Mouse (Mus musculus) spleen, adult 2 months (tissue): Measurements from ENCODE around the gene Smarcd2. TPM values are rescaled to one million over a fixed set of nuclear protein-coding genes. Genes with fewer than 3 reads are reported as not detected.
A peak's percentile ranks its signal among the peaks of the same experiment; 100 is the strongest.

Experiments
- DNase-seq, 2 experiments: peaks; one replicate each; pipeline versions ENCODE4 v3.0.0 to v3.0.0-alpha.2; 2012 to 2021; ENCODE audit warnings: low spot score in 2 of 2, low read depth in 1 of 2
- H3K27ac ChIP-seq: fragments of 200-500 bp; 2 replicates; pipeline ENCODE4 v1.5.1; 2012; ENCODE audit warnings: low read length, inconsistent platforms; ENCODE audit not compliant: insufficient read depth
- H3K27me3 ChIP-seq: fragments of 200-500 bp; 2 replicates; pipeline ENCODE4 v1.6.1; 2012; ENCODE audit warnings: mild to moderate bottlenecking, moderate library complexity, low read length, inconsistent platforms; ENCODE audit not compliant: control insufficient read depth, insufficient read depth
- H3K36me3 ChIP-seq: fragments of 200-500 bp; 2 replicates; pipeline ENCODE4 v1.6.1; 2012; ENCODE audit warnings: mild to moderate bottlenecking, low read length, inconsistent platforms; ENCODE audit not compliant: control insufficient read depth, insufficient read depth
- H3K4me1 ChIP-seq: fragments of 200-500 bp; 2 replicates; pipeline ENCODE4 v1.6.1; 2011; ENCODE audit warnings: inconsistent platforms; ENCODE audit not compliant: control insufficient read depth, insufficient read depth, insufficient read length
- H3K4me3 ChIP-seq: fragments of 200-500 bp; 2 replicates; pipeline ENCODE4 v1.5.1; 2011; ENCODE audit warnings: mild to moderate bottlenecking, inconsistent platforms; ENCODE audit not compliant: insufficient read depth, insufficient read length; ENCODE audit errors: extremely low read depth
- CTCF ChIP-seq: fragments of 200-500 bp; IDR thresholded peaks from 2 replicates; pipeline ENCODE4 v1.5.1; 2011; ENCODE audit warnings: mild to moderate bottlenecking, inconsistent platforms; ENCODE audit not compliant: insufficient read depth, insufficient read length, insufficient replicate concordance; ENCODE audit errors: extremely low read depth
- POLR2A ChIP-seq: fragments of 200-500 bp; IDR thresholded peaks from 2 replicates; pipeline ENCODE4 v1.6.1; 2011; ENCODE audit warnings: low read depth, low read length, inconsistent platforms
- WGBS: fragments of 180-500 bp; shearing (Covaris S2); methylation state at CpG from one replicate; pipeline ENCODE4 v1.1.7; 2018; 5-methylcytosine and 5-hydroxymethylcytosine counted together
- polyA plus RNA-seq: library from polyadenylated mRNA; depleted of rRNA; stranded (reverse); fragments of >200 nt; gene quantifications from 2 replicates; pipeline ENCODE4 v1.2.3, GENCODE M21; 2012

Gene Smarcd2
- polyA plus RNA-seq, 1 experiment: 120 TPM

GRCm38 (mm10) chr11:106310123-106310522 lies 37.4 kb upstream of the Smarcd2 start:
- WGBS: 46% methylated on average over 5 of the region's 5 CpGs
- Histone ChIP-seq H3K36me3 (peaks cover 28% of the 10 kb centered on the region), H3K27me3 (no peaks in the 10 kb centered on the region), H3K4me3 (peak overlapping the region; percentile 77), H3K27ac (peak overlapping the region; percentile 95), H3K4me1 (peaks cover 8% of the 10 kb centered on the region; the same call in 1 of the 2 replicates)
- TF ChIP-seq POLR2A: peak; percentile 79
- TF ChIP-seq CTCF: no peak
- peak in 1 of 2 experiments; percentile 84 for DNase-seq

- 32% methylated on average over 11 of the region's 11 CpGs for WGBS
- H3K27me3 ChIP-seq: no peaks in the 10 kb centered on the region
- H3K4me3 ChIP-seq: peak overlapping the region; percentile 28
- H3K27ac ChIP-seq: peak overlapping the region; percentile 96
- peaks cover 26% of the 10 kb centered on the region; the same call in 1 of the 2 replicates for H3K4me1 ChIP-seq
- H3K36me3 ChIP-seq: peaks cover 25% of the 10 kb centered on the region
- peak; percentile 71 to 89 for DNase-seq
- TF ChIP-seq POLR2A: no peak; the same call in 1 of the 2 replicates
- no peak for TF ChIP-seq CTCF
Measured at GRCm38 (mm10) chr11:106308162-106308561, 35.4 kb upstream of the Smarcd2 start.

GRCm38 (mm10) chr11:106307432-106307831 lies 34.7 kb upstream of the Smarcd2 start:
- H3K36me3 ChIP-seq: peaks cover 18% of the 10 kb centered on the region
- peaks cover 30% of the 10 kb centered on the region for H3K4me1 ChIP-seq
- peak overlapping the region; percentile 96 for H3K27ac ChIP-seq
- no peak for DNase-seq
- H3K4me3 ChIP-seq: no peak overlapping the region
- TF ChIP-seq CTCF (no peak), POLR2A (no peak)
- 66% methylated on average over 5 of the region's 5 CpGs for WGBS
- no peaks in the 10 kb centered on the region for H3K27me3 ChIP-seq

GRCm38 (mm10) chr11:106306758-106307157 lies 34.0 kb upstream of the Smarcd2 start:
- H3K27ac ChIP-seq: peak overlapping the region; percentile 92
- H3K4me1 ChIP-seq: peaks cover 30% of the 10 kb centered on the region
- DNase-seq: no peak
- 61% methylated on average over 9 of the region's 9 CpGs for WGBS
- peaks cover 11% of the 10 kb centered on the region for H3K36me3 ChIP-seq
- no peak overlapping the region for H3K4me3 ChIP-seq
- no peak for TF ChIP-seq CTCF
- TF ChIP-seq POLR2A: no peak
- H3K27me3 ChIP-seq: no peaks in the 10 kb centered on the region

GRCm38 (mm10) chr11:106306065-106306385 lies 33.3 kb upstream of the Smarcd2 start:
- Histone ChIP-seq H3K27ac (peak overlapping the region; percentile 92), H3K4me3 (no peak overlapping the region), H3K36me3 (peaks cover 5% of the 10 kb centered on the region), H3K27me3 (no peaks in the 10 kb centered on the region), H3K4me1 (peaks cover 30% of the 10 kb centered on the region)
- WGBS: 71% methylated on average over 3 of the region's 3 CpGs
- TF ChIP-seq CTCF (no peak), POLR2A (peak; percentile 41)
- no peak for DNase-seq

- Histone ChIP-seq H3K27ac (peak overlapping the region; percentile 92), H3K4me3 (peak overlapping the region; percentile 2; the same call in 1 of the 2 replicates), H3K36me3 (peaks cover 3% of the 10 kb centered on the region), H3K27me3 (no peaks in the 10 kb centered on the region), H3K4me1 (peaks cover 30% of the 10 kb centered on the region)
- DNase-seq: peak; percentile 63 to 66
- TF ChIP-seq POLR2A (no peak), CTCF (no peak)
- 27% methylated on average over 10 of the region's 10 CpGs for WGBS
Measured at GRCm38 (mm10) chr11:106305348-106306064, 32.7 kb upstream of the Smarcd2 start.

GRCm38 (mm10) chr11:106302634-106303033 lies 29.9 kb upstream of the Smarcd2 start:
- WGBS: 1% methylated on average over 2 of the region's 2 CpGs

More at GRCm38 (mm10) chr11:106302634-106303033, 29.9 kb upstream of the Smarcd2 start:
- H3K4me3 ChIP-seq: no peak overlapping the region
- peaks cover 30% of the 10 kb centered on the region for H3K4me1 ChIP-seq
- H3K27ac ChIP-seq: peak overlapping the region; percentile 39; the same call in 1 of the 2 replicates
- TF ChIP-seq POLR2A (no peak), CTCF (peak; percentile 83; the same call in 1 of the 2 replicates)
- no peaks in the 10 kb centered on the region for H3K36me3 ChIP-seq
- no peaks in the 10 kb centered on the region for H3K27me3 ChIP-seq
- peak; percentile 65 to 79 for DNase-seq
